Mouse (Mus musculus) ES-Bruce4 (cell line): Measurements from ENCODE around the gene Zfp59.

Source experiments
- CTCF ChIP-seq: IDR thresholded peaks from one replicate; pipeline ENCODE4 v1.8.1; 2011; ENCODE audit warnings: low read depth, low read length
- EP300 ChIP-seq: IDR thresholded peaks from 2 replicates; pipeline ENCODE4 v1.6.1; 2011; ENCODE audit warnings: low read depth, low read length; ENCODE audit not compliant: insufficient read depth
- POLR2A ChIP-seq: IDR thresholded peaks from one replicate; pipeline ENCODE4 v1.8.1; 2011; ENCODE audit warnings: low read length; ENCODE audit not compliant: insufficient read depth

- TF ChIP-seq CTCF (no peak), POLR2A (no peak), EP300 (no peak)
Observed at GRCm38 (mm10) chr7:27834131-27834530, 4.3 kb upstream of the Zfp59 start.
